Mouse (Mus musculus) kidney, embryonic 14.5 days (tissue): ENCODE data around the gene Cers5. TPM values are rescaled to one million over a fixed set of nuclear protein-coding genes. Genes with fewer than 3 reads are reported as not detected.
"Not testable (repeated sequence)": the region's sequence is repeated elsewhere in the genome, so short reads cannot be mapped to it uniquely, and the experiment has no call there.

Experiments
- ATAC-seq: fragments of 200-750 bp; cut with Nextera tagmentation; 2 replicates; pipeline ENCODE4 v1.8.0; 2017; ENCODE audit warnings: moderate number of reproducible peaks, mild to moderate bottlenecking, moderate TSS enrichment, moderate library complexity; ENCODE audit not compliant: low FRiP score, low TSS enrichment
- H3K27ac ChIP-seq: fragments of 300-500 bp; sonication (generic); 2 replicates; pipeline ENCODE4 v1.5.1; 2014; ENCODE audit warnings: low read depth, mild to moderate bottlenecking, low read length, moderate library complexity, mixed read lengths
- H3K27me3 ChIP-seq: fragments of 300-500 bp; sonication (generic); 2 replicates; pipeline ENCODE4 v1.6.1; 2014; ENCODE audit warnings: mild to moderate bottlenecking, low read length; ENCODE audit not compliant: control insufficient read depth, insufficient read depth
- H3K36me3 ChIP-seq: fragments of 300-500 bp; sonication (generic); 2 replicates; pipeline ENCODE4 v1.6.1; 2014; ENCODE audit warnings: low read length, mixed read lengths; ENCODE audit not compliant: control insufficient read depth, insufficient read depth
- H3K4me1 ChIP-seq: fragments of 300-500 bp; sonication (generic); 2 replicates; pipeline ENCODE4 v1.6.1; 2014; ENCODE audit warnings: low read length, mixed read lengths; ENCODE audit not compliant: control insufficient read depth, insufficient read depth
- H3K4me2 ChIP-seq: fragments of 300-500 bp; sonication (generic); replicated peaks from 2 replicates; pipeline ENCODE4 v1.6.1; 2014; ENCODE audit warnings: low read depth, mild to moderate bottlenecking, low read length
- H3K4me3 ChIP-seq: fragments of 300-500 bp; sonication (generic); 2 replicates; pipeline ENCODE4 v1.5.1; 2014; ENCODE audit warnings: mild to moderate bottlenecking, low read length
- H3K9ac ChIP-seq: fragments of 300-500 bp; sonication (generic); 2 replicates; pipeline ENCODE4 v1.6.1; 2014; ENCODE audit warnings: low read depth, mild to moderate bottlenecking, low read length, moderate library complexity
- H3K9me3 ChIP-seq: fragments of 300-500 bp; sonication (generic); 2 replicates; pipeline ENCODE4 v1.6.1; 2016; ENCODE audit warnings: low read length; ENCODE audit not compliant: control insufficient read depth
- WGBS: fragments of 180-500 bp; shearing (Covaris S2); extraction: QIAGEN DNeasy Blood & Tissue Kit; methylation state at CpG from one replicate; pipeline ENCODE4 v1.1.7; 2014; 5-methylcytosine and 5-hydroxymethylcytosine counted together
- polyA plus RNA-seq: library from polyadenylated mRNA; unstranded; fragments of >200 nt; fragmentation: Nextera tagmentation; extraction: Ambion mirVana; gene quantifications from 2 replicates; pipeline ENCODE4 v1.2.1, GENCODE M21; 2014

Cers5 gene
- polyA plus RNA-seq, 1 experiment from 2014 or later = 87.7 TPM

- H3K27ac ChIP-seq = no peak overlapping the region
- no peaks in the 10 kb centered on the region for H3K9me3 ChIP-seq
- no peak overlapping the region for H3K4me2 ChIP-seq
- WGBS = 94% methylated on average over 5 of the region's 5 CpGs
- H3K4me1 ChIP-seq = no peaks in the 10 kb centered on the region
- peaks cover 42% of the 10 kb centered on the region for H3K36me3 ChIP-seq
- no peak overlapping the region for H3K4me3 ChIP-seq
- H3K27me3 ChIP-seq = no peaks in the 10 kb centered on the region
- no peak for ATAC-seq
- no peak overlapping the region for H3K9ac ChIP-seq
Observed at GRCm38 (mm10) chr15:99733186-99733585, 39.5 kb downstream of the Cers5 start.

DNA sequence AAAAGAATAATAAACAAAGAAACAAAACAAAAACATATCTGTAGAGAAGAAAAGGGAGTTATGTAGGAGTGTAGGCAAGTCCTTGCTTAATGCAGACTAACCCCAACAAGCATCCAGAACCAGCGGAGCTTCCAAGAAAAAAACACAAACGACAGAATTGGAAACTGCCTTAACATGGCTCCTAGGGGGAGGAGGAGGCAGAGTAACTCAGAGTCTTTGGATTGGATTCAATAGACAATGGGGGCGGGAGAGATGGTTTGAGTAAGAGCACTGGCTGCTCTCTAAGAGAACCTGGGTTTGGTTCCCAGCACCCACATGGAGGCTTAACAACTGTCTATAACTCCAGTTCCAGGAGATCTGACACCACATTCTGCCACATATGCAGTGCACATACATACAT lies 41.0 kb downstream of the Cers5 start:
- no peaks in the 10 kb centered on the region for H3K27me3 ChIP-seq

GRCm38 (mm10) chr15:99731167-99731566 lies 41.5 kb downstream of the Cers5 start:
- Histone ChIP-seq H3K9ac (no peak overlapping the region), H3K4me3 (no peak overlapping the region), H3K4me1 (peaks cover 5% of the 10 kb centered on the region; the same call in 1 of the 2 replicates), H3K4me2 (no peak overlapping the region), H3K27ac (no peak overlapping the region), H3K27me3 (no peaks in the 10 kb centered on the region), H3K36me3 (peaks cover 33% of the 10 kb centered on the region), H3K9me3 (no peaks in the 10 kb centered on the region)
- ATAC-seq = no peak
- WGBS = 100% methylated on average over 2 of the region's 2 CpGs

More for the DNA sequence above, 41.0 kb downstream of the Cers5 start:
- no peak overlapping the region for H3K4me3 ChIP-seq
- peaks cover 1% of the 10 kb centered on the region; the same call in 1 of the 2 replicates for H3K4me1 ChIP-seq
- WGBS = 95% methylated on average over 3 of the region's 3 CpGs
- H3K27ac ChIP-seq = no peak overlapping the region
- H3K4me2 ChIP-seq = no peak overlapping the region
- H3K9me3 ChIP-seq = no peaks in the 10 kb centered on the region
- no peak for ATAC-seq
- peaks cover 38% of the 10 kb centered on the region for H3K36me3 ChIP-seq
- H3K9ac ChIP-seq = no peak overlapping the region

GRCm38 (mm10) chr15:99729056-99729783 lies 43.5 kb downstream of the Cers5 start:
- H3K36me3 ChIP-seq = peaks cover 23% of the 10 kb centered on the region
- no peaks in the 10 kb centered on the region for H3K27me3 ChIP-seq
- no peak overlapping the region for H3K9ac ChIP-seq
- no peaks in the 10 kb centered on the region for H3K9me3 ChIP-seq
- WGBS = 95% methylated on average over 3 of the region's 4 CpGs
- no peak for ATAC-seq
- H3K4me3 ChIP-seq = no peak overlapping the region
- no peak overlapping the region for H3K4me2 ChIP-seq
- H3K4me1 ChIP-seq = peaks cover 13% of the 10 kb centered on the region; the same call in 1 of the 2 replicates
- no peak overlapping the region for H3K27ac ChIP-seq

DNA sequence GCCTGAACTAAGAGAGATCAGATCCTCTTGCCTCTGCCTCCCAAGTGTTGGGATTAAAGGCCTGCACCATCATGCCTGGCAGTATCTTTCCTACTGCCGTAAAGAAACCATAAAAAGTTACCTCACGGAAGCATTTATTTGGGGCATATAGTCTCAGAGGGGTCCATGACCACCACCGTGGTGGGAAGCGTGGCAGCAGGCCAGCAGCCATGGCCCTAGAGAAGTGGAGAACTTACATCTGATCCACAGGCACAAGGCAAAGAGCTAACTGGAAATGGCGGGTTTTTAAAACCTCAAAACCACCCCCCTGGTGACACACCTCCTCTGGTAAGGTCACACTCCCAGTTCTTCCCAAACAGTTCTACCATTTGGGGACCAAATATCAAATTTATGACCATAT lies 44.5 kb downstream of the Cers5 start:
- Histone ChIP-seq H3K4me3 (no peak overlapping the region), H3K9ac (no peak overlapping the region), H3K36me3 (peaks cover 23% of the 10 kb centered on the region), H3K27me3 (no peaks in the 10 kb centered on the region), H3K27ac (no peak overlapping the region), H3K9me3 (no peaks in the 10 kb centered on the region), H3K4me2 (no peak overlapping the region), H3K4me1 (peaks cover 23% of the 10 kb centered on the region)
- ATAC-seq = no peak
- WGBS = 97% methylated on average over 5 of the region's 5 CpGs

DNA sequence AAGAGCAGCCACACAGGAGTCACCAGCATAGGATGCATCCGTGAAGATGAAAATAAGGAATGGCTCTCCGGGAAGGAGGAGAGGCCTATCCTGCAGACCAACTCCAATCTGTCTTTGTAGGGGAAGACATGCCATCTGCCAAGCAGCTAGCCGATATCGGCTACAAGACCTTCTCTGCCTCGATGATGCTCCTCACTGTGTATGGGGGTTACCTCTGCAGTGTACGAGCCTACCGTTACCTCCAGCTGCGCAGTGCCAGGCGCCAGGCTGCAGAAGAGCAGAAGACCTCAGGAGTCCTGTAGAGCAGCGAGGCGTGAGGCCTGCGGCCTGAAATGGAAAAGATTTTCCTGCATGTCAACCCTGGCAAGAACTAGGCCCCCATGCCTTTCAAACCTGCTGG lies 45.2 kb downstream of the Cers5 start:
- Histone ChIP-seq H3K4me2 (no peak overlapping the region), H3K36me3 (peaks cover 20% of the 10 kb centered on the region), H3K9me3 (no peaks in the 10 kb centered on the region), H3K27ac (no peak overlapping the region), H3K9ac (no peak overlapping the region), H3K27me3 (no peaks in the 10 kb centered on the region), H3K4me1 (peaks cover 28% of the 10 kb centered on the region), H3K4me3 (no peak overlapping the region)
- WGBS = 96% methylated on average over 12 of the region's 12 CpGs
- ATAC-seq = no peak

DNA sequence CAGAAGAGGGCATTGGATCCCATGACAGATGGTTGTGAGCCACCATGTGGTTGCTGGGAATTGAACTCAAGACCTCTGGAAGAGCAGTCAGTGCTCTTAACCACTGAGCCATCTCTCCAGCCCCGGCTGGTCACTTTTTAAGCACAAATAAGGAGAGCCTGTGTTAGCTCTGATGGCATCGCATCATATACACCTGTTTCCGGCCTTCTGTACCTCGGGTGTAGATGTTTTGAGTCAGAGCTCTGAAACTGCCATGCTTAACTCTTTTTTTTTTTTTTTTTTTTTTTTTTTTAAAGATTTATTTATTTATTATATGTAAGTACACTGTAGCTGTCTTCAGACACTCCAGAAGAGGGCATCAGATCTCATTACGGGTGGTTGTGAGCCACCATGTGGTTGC lies 45.6 kb downstream of the Cers5 start:
- 91% methylated on average over 4 of the region's 5 CpGs for WGBS
- H3K4me3 ChIP-seq, H3K4me2 ChIP-seq, H3K27me3 ChIP-seq, H3K9ac ChIP-seq, H3K27ac ChIP-seq, ATAC-seq, H3K9me3 ChIP-seq: not testable (repeated sequence)
- Histone ChIP-seq H3K36me3 (peaks cover 20% of the 10 kb centered on the region), H3K4me1 (peaks cover 28% of the 10 kb centered on the region)

DNA sequence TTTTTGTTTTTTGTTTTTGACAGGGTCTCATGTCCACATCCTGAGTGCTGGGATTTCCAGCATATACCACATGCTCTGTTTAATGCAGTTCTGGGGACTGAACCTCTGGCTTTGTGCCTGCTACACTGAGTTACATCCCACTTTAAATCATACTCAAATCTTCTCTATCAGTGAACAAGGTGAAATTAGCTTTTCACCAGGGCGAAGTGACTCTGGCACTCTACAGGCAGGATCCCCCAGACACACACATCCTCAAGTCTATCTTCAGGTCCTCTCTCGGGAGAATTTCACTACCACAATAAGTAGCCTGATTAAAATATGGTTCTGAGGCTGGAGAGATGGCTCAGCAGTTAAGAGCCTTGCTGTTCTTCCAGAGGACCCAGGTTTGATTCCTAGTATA lies 46.1 kb downstream of the Cers5 start:
- WGBS = 75% methylated on average over 2 of the region's 2 CpGs
- H3K4me2 ChIP-seq = peak overlapping the region; percentile 76
- peaks cover 30% of the 10 kb centered on the region for H3K4me1 ChIP-seq
- no peak for ATAC-seq
- H3K27ac ChIP-seq = peak overlapping the region; percentile 95; the same call in 1 of the 2 replicates
- H3K27me3 ChIP-seq = no peaks in the 10 kb centered on the region
- H3K9ac ChIP-seq = peak overlapping the region; percentile 93; the same call in 1 of the 2 replicates
- no peaks in the 10 kb centered on the region for H3K9me3 ChIP-seq
- peak overlapping the region; percentile 98 for H3K4me3 ChIP-seq
- H3K36me3 ChIP-seq = peaks cover 20% of the 10 kb centered on the region

- peaks cover 20% of the 10 kb centered on the region for H3K36me3 ChIP-seq
- peak within 1 kb of the TSS; percentile 76 for H3K4me2 ChIP-seq
- WGBS = under 1% methylated on average over 46 of the region's 68 CpGs
- H3K4me3 ChIP-seq = peak within 1 kb of the TSS; percentile 98
- peak within 1 kb of the TSS; percentile 95 for H3K27ac ChIP-seq
- peaks cover 30% of the 10 kb centered on the region for H3K4me1 ChIP-seq
- no peaks in the 10 kb centered on the region for H3K27me3 ChIP-seq
- ATAC-seq = peak; percentile 92
- H3K9ac ChIP-seq = peak within 1 kb of the TSS; percentile 93
- no peaks in the 10 kb centered on the region for H3K9me3 ChIP-seq
Observed at GRCm38 (mm10) chr15:99725341-99726155, 47.1 kb downstream of the Cers5 start, which contains the start of gene Cox14. TSS of gene Cox14 (plus strand) at chr15:99725618.
